Mouse (Mus musculus) liver, postnatal 0 days (tissue): Measurements from ENCODE around the gene Cldn14. TPM values are rescaled to one million over a fixed set of nuclear protein-coding genes. Genes with fewer than 3 reads are reported as not detected.

Experiments
- ATAC-seq: fragments of 200-750 bp; cut with Nextera tagmentation; 2 replicates; pipeline ENCODE4 v1.8.0; 2017; ENCODE audit warnings: mild to moderate bottlenecking, moderate library complexity
- DNase-seq: peaks from one replicate; pipeline ENCODE4 v3.0.0-alpha.2; 2016
- H3K27ac ChIP-seq: fragments of 300-500 bp; sonication (generic); 2 replicates; pipeline ENCODE4 v1.5.1; 2014; ENCODE audit warnings: antibody characterized with exemption, moderate library complexity, mild to moderate bottlenecking, low read depth
- H3K27me3 ChIP-seq: fragments of 300-500 bp; sonication (generic); 2 replicates; pipeline ENCODE4 v1.6.1; 2014; ENCODE audit warnings: low read length, control low read depth, mixed read lengths; ENCODE audit not compliant: insufficient read depth
- H3K36me3 ChIP-seq: fragments of 300-500 bp; sonication (generic); replicated peaks from 2 replicates; pipeline ENCODE4 v1.6.1; 2014; ENCODE audit warnings: mild to moderate bottlenecking, control low read depth, low read length, moderate library complexity, mixed read lengths; ENCODE audit not compliant: insufficient read depth
- H3K4me1 ChIP-seq: fragments of 300-500 bp; sonication (generic); 2 replicates; pipeline ENCODE4 v1.6.1; 2014; ENCODE audit warnings: antibody characterized with exemption, mild to moderate bottlenecking, control low read depth; ENCODE audit not compliant: insufficient read depth
- H3K4me2 ChIP-seq: fragments of 300-500 bp; sonication (generic); 2 replicates; pipeline ENCODE4 v1.6.1; 2014; ENCODE audit warnings: low read depth, mild to moderate bottlenecking, low read length, moderate library complexity, mixed read lengths
- H3K4me3 ChIP-seq: fragments of 300-500 bp; sonication (generic); 2 replicates; pipeline ENCODE4 v1.5.1; 2014; ENCODE audit warnings: low read depth, low read length
- H3K9ac ChIP-seq: fragments of 300-500 bp; sonication (generic); replicated peaks from 2 replicates; pipeline ENCODE4 v1.6.1; 2014; ENCODE audit warnings: mild to moderate bottlenecking, moderate library complexity
- H3K9me3 ChIP-seq: fragments of 300-500 bp; sonication (generic); 2 replicates; pipeline ENCODE4 v1.6.1; 2016; ENCODE audit warnings: mild to moderate bottlenecking, control low read depth, low read length, mixed read lengths
- CTCF ChIP-seq: sonication (generic); IDR thresholded peaks from 2 replicates; pipeline ENCODE4 v1.5.1; 2016; ENCODE audit warnings: antibody characterized with exemption, low read depth
- EP300 ChIP-seq: IDR thresholded peaks from 2 replicates; pipeline ENCODE4 v1.6.1; 2016; ENCODE audit warnings: antibody characterized with exemption, low read depth, mild to moderate bottlenecking
- WGBS: fragments of 180-500 bp; shearing (Covaris S2); extraction: QIAGEN DNeasy Blood & Tissue Kit; methylation state at CpG from one replicate; pipeline ENCODE4 v1.1.7; 2014; ENCODE audit not compliant: insufficient replicate concordance; 5-methylcytosine and 5-hydroxymethylcytosine counted together
- polyA plus RNA-seq: library from polyadenylated mRNA; unstranded; fragments of >200 nt; fragmentation: Nextera tagmentation; extraction: Ambion mirVana; gene quantifications from 2 replicates; pipeline ENCODE4 v1.2.1, GENCODE M21; 2015

The Cldn14 gene
- polyA plus RNA-seq, 1 experiment from 2014 or later, result 8.6 TPM

DNA sequence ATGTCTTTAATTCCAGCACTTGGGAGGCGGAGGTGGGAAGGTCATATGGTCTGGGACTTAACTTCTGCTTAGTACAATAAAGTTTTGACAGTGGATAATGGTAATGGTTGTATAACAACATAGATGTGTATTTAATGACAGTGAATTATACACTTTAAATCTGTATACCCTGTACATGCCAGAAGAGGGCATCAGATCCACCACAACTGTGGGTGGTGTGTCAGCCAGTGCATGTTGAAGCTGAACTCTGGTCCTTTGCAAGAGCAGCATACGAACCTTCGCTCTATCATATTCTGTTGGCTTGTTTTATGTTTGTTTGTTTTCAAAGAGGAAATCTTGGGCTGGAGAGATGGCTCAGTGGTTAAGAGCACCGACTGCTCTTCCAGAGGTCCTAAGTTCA, 61.2 kb downstream of the Cldn14 start:
- 77% methylated on average over 4 of the region's 4 CpGs for WGBS
- H3K27ac ChIP-seq, result no peak overlapping the region
- no peaks in the 10 kb centered on the region for H3K4me1 ChIP-seq
- no peak overlapping the region for H3K4me2 ChIP-seq
- peak; percentile 24 for TF ChIP-seq CTCF
- no peak for TF ChIP-seq EP300
- no peaks in the 10 kb centered on the region for H3K36me3 ChIP-seq
- DNase-seq, result no peak
- H3K9me3 ChIP-seq, result no peaks in the 10 kb centered on the region
- H3K27me3 ChIP-seq, result no peaks in the 10 kb centered on the region
- no peak overlapping the region for H3K4me3 ChIP-seq
- H3K9ac ChIP-seq, result no peak overlapping the region
- no peak for ATAC-seq

DNA sequence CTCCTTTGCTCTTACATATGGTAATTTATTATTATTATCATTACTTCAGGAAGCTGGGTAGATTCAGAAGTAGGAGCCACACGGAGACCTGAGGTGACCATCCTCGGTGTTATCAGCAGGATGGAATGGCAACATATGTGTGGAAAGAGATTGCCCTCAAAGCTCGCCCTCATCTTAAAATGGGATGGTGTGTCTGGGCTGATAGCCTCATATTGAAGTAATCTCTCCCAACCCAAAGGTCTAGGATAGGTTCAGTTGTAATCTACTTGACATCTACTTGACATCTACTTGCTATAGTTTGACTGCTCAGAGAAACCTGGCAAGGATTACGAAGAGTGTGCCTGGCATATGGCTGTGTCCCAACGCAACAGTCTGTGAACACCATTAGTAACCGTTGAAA, 64.3 kb downstream of the Cldn14 start:
- no peaks in the 10 kb centered on the region for H3K4me1 ChIP-seq
- ATAC-seq (no peak), DNase-seq (no peak)
- H3K36me3 ChIP-seq, result no peaks in the 10 kb centered on the region
- TF ChIP-seq EP300 (no peak), CTCF (no peak)
- no peak overlapping the region for H3K27ac ChIP-seq
- no peaks in the 10 kb centered on the region for H3K27me3 ChIP-seq
- WGBS, result 48% methylated on average over 6 of the region's 6 CpGs
- no peak overlapping the region for H3K4me2 ChIP-seq
- H3K4me3 ChIP-seq, result no peak overlapping the region
- no peak overlapping the region for H3K9ac ChIP-seq
- no peaks in the 10 kb centered on the region for H3K9me3 ChIP-seq

DNA sequence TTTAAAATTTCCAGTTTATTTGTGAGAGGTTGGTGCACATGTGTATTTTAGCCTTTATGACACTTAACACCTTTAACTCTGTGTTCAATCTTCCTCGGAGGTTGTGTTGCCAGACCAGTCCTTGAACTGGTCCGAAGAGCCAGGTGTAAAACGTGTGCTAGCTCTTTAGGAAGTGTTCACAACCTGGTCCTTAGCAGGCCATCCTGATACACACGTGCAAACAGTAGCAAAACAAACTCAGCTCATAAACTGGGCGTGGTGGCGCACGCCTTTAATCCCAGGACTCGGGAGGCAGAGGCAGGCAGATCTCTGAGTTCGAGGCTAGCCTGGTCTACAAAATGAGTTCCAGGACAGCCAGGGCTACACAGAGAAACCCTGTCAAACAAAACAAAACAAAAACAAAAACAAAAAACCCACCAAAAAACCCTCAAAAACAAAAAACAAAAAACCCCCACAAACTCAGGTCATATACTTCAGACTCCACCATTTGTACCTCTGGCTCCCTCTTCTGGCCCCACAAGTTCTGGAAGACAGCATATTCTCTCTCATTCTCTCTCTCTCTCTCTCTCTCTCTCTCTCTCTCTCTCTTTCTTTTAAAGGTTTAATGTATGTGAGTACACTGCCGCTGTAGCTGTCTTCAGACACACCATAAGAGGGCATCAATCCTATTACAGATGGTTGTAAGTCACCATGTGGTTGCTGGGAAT, 65.7 kb downstream of the Cldn14 start:
- no peak for ATAC-seq
- 78% methylated on average over 10 of the region's 10 CpGs for WGBS

DNA sequence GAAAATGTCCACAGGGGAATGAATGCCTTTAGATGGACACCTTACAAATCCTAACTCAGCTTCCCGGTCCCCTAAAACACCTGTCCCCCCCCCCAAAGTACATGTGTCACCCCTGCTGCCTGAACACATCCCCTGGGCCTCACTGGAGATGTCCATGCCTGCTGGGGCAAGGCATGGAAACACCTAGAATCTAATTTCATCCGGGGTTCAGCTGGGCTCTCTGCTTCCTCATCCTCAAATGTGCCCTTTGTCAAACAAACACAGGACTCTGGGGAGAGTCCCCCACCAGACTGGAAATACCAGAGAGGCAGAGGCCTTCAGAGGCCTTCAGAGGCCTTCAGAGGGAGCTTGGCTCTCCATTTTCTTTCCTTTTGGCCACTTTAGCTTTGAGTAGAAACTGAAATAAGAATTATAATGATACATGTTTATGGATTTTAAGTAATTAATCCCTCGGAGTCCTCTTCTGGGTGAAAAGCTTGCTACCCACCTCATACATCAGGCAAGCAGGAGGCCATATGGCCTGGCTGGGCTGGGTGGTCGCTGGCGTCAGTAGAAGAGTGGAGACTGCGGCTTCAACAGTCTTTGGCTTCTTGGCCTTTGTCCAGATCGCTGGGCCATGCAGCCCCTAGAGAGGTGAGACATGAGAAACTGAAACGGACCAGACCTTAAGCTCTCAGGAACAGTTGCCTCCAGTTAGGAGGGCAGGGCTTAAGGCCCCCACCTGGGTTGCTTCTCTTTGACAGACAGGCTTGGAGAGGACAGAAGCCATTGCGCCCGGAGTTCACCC, 66.7 kb downstream of the Cldn14 start:
- WGBS, result 72% methylated on average over 10 of the region's 10 CpGs
- TF ChIP-seq CTCF (no peak), EP300 (no peak)
- no peak overlapping the region for H3K4me3 ChIP-seq
- no peak overlapping the region for H3K9ac ChIP-seq
- no peaks in the 10 kb centered on the region for H3K9me3 ChIP-seq
- DNase-seq (no peak), ATAC-seq (no peak)
- H3K4me2 ChIP-seq, result no peak overlapping the region
- H3K27me3 ChIP-seq, result no peaks in the 10 kb centered on the region
- H3K4me1 ChIP-seq, result no peaks in the 10 kb centered on the region
- no peaks in the 10 kb centered on the region for H3K36me3 ChIP-seq
- no peak overlapping the region for H3K27ac ChIP-seq

More for the DNA sequence above, 65.7 kb downstream of the Cldn14 start:
- no peak overlapping the region for H3K27ac ChIP-seq
- no peaks in the 10 kb centered on the region for H3K36me3 ChIP-seq
- H3K27me3 ChIP-seq, result no peaks in the 10 kb centered on the region
- H3K4me3 ChIP-seq, result no peak overlapping the region
- H3K9me3 ChIP-seq, result no peaks in the 10 kb centered on the region
- H3K4me1 ChIP-seq, result no peaks in the 10 kb centered on the region
- TF ChIP-seq EP300 (no peak), CTCF (peak; percentile 27; the same call in 1 of the 2 replicates)
- no peak overlapping the region for H3K4me2 ChIP-seq
- no peak overlapping the region for H3K9ac ChIP-seq
- no peak for DNase-seq

DNA sequence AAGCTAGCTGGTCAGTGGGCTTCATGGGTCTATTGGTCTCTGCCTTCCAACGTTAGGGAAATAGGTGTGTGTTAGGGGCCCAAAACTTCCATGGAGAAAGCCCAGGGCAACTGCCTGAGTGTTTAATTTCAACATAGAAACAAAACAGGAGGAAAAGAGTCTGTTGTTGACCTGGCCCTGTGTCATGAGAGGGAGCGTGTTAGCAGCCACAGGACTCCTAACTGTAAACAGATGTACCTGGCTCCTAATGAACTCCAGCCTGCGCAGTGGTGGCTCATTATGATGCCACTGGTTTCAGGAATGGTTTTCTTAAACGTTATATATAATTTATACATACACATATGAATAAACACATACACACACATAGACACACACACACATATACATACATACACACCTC, 68.7 kb downstream of the Cldn14 start:
- TF ChIP-seq CTCF (no peak), EP300 (no peak)
- DNase-seq, result no peak
- Histone ChIP-seq H3K4me3 (no peak overlapping the region), H3K27ac (no peak overlapping the region), H3K4me2 (no peak overlapping the region), H3K9ac (no peak overlapping the region), H3K27me3 (peaks cover 5% of the 10 kb centered on the region; the same call in 1 of the 2 replicates), H3K4me1 (no peaks in the 10 kb centered on the region), H3K36me3 (no peaks in the 10 kb centered on the region), H3K9me3 (no peaks in the 10 kb centered on the region)
- WGBS, result 74% methylated on average over 4 of the region's 4 CpGs
- no peak for ATAC-seq

DNA sequence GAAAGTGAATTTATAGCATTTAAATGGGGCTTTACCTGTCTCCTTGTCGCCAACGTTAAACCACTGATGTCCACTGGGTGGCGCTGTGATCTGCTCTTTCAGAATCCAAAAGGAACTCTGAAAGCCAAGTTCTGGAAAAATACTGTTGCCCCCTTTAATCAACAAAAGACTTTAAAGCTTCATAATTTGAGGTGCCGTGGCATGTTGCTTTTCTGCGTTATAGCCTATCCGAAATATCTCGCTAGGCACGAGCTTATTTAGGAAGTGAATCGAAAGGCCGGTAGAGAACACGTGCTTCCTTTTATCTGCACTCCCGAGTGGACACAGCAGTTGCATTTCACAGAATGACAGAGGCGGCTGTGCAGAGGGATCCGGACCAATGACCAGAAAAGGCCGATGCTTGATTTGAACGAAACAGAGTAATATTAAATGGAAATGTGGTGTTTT, 70.2 kb downstream of the Cldn14 start:
- Histone ChIP-seq H3K4me1 (peaks cover 3% of the 10 kb centered on the region; the same call in 1 of the 2 replicates), H3K4me2 (peak overlapping the region; percentile 68), H3K27ac (no peak overlapping the region), H3K9me3 (no peaks in the 10 kb centered on the region), H3K27me3 (peaks cover 5% of the 10 kb centered on the region; the same call in 1 of the 2 replicates), H3K4me3 (peak overlapping the region; percentile 42), H3K9ac (peak overlapping the region; percentile 37; the same call in 1 of the 2 replicates), H3K36me3 (no peaks in the 10 kb centered on the region)
- 8% methylated on average over 16 of the region's 16 CpGs for WGBS
- DNase-seq (peak; percentile 80), ATAC-seq (no peak)
- TF ChIP-seq CTCF (peak; percentile 85), EP300 (no peak)
